Mouse (Mus musculus) liver, embryonic 14.5 days (tissue): ENCODE data around the gene Srxn1.

ENCODE experiments used
- CTCF ChIP-seq: IDR thresholded peaks from 2 replicates; pipeline ENCODE4 v1.5.1; 2016; ENCODE audit warnings: antibody characterized with exemption, low read depth, control low read depth
- EP300 ChIP-seq: IDR thresholded peaks from 2 replicates; pipeline ENCODE4 v1.6.1; 2016; ENCODE audit warnings: antibody characterized with exemption, low read depth

GRCm38 (mm10) chr2:152119228-152119865, 14.0 kb downstream of the Srxn1 start:
- no peak for TF ChIP-seq CTCF
- TF ChIP-seq EP300: no peak
